Mouse (Mus musculus): ENCODE measurements around the gene Plekho1.

DNA sequence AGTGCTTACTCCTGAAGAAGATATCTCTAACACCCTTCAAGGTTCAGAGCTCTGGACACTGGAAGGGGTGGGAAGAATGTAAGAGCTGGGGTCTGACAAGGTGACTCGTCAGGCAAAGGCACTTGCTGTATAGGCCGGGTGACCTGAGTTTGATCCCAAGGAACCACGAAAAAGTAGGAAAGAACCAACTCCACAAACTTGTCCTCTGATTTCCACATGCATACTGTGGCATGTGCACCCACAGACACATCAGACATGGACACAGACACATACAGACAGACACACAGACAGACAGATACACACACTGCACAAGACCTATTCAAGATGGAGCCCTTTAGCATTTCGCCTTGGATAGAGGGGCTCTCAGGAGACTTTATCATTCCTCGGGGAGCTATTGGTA is 42.4 kb upstream of the Plekho1 start:
- no peak for TF ChIP-seq CTCF (IDR thresholded peaks at IDR 0.05; ENCODE audit: borderline replicate concordance, extremely low read depth, insufficient read depth, insufficient read length)
- no peak for TF ChIP-seq POLR2A (IDR thresholded peaks at IDR 0.05; ENCODE audit: borderline replicate concordance, extremely low read depth, insufficient read depth, insufficient read length, poor library complexity, severe bottlenecking)
